Mouse (Mus musculus): Measurements from ENCODE around the gene Cd151. TPM values are rescaled to one million over a fixed set of nuclear protein-coding genes. Genes with fewer than 3 reads are reported as not detected.
"Not testable (repeated sequence)": the region's sequence is repeated elsewhere in the genome, so short reads cannot be mapped to it uniquely, and the experiment has no call there.

Gene Cd151
- total RNA-seq, 2 experiments from 2014 or later, result 27.5 to 33.8 TPM

DNA sequence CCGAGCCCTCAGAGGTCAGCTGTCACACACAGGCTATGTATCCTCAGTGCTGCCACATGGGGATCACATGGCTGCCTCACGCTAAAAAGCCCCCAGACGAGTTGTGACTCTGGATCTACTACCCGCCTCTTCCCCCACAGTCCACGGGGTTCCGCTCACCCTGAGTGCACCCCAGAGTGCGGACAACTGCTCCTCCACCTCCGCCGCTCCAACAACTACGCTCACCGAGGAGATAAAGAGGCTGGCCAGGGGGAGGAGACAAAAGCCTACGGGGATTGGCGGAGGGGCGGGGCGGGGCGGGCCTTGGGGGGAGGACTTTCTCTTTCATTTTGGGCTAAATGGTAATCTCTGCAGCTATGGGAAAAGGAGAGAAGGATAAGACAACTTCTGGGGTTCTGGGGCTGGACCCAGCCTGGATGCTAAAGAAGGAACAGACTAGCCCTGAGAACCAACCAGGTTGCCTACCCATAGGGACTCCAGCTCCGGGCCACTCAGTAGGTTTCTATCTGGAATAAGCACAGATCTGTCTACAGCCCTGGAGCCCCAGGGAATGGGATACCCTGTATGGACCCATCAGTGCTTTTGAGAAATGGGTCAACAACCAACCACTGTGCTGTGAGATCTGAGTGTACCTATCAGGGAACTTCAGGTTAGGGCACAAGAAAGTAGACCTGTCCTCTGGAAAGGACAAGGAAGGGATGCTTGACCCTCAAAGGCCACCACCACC, 31.9 kb upstream of the Cd151 start:
- intact Hi-C loops (cut with DNase I), result no loop called here
- DNase-seq (ENCODE audit: low spot score in 2 of 2), result peak; percentile 58 to 64

DNA sequence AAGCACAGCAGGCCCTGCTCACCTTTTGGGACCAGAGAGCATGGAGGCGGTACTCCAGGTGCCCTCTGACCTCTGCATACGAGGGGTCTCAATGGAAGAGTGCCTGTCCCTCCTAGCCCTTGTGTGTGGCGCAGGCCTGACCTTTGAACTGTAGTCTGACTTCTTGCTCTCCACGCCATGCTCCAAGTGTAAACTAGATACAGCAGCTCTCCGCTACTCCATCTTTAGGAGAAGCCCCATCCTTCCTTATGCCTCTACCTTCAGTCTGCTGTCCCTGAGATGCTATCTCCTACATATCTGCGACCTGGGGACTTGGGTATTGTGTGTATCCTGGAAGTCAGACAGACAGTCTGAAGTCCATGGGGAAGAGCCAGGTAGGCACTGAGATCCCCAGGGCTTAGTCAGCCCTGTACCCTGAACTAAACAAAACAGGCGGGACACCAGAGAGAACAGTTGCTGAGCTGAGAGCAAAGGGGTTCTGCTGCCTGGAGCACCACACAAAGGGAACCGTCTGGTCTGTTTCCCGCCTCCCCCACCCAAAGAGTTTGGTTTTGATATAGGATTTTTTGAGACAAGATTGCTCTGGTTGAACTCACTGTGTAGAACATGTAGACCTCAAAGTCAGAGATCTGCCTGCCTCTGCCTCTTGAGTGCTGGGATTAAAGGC, 31.2 kb upstream of the Cd151 start:
- intact Hi-C loops (cut with DNase I), result no loop called here
- no peak for DNase-seq (ENCODE audit: low spot score in 2 of 2)

- no peak for DNase-seq (ENCODE audit: low spot score in 2 of 2)
- intact Hi-C loops (cut with DNase I), result no loop called here
Measured at GRCm38 (mm10) chr7:141436523-141436892, 30.7 kb upstream of the Cd151 start.

DNA sequence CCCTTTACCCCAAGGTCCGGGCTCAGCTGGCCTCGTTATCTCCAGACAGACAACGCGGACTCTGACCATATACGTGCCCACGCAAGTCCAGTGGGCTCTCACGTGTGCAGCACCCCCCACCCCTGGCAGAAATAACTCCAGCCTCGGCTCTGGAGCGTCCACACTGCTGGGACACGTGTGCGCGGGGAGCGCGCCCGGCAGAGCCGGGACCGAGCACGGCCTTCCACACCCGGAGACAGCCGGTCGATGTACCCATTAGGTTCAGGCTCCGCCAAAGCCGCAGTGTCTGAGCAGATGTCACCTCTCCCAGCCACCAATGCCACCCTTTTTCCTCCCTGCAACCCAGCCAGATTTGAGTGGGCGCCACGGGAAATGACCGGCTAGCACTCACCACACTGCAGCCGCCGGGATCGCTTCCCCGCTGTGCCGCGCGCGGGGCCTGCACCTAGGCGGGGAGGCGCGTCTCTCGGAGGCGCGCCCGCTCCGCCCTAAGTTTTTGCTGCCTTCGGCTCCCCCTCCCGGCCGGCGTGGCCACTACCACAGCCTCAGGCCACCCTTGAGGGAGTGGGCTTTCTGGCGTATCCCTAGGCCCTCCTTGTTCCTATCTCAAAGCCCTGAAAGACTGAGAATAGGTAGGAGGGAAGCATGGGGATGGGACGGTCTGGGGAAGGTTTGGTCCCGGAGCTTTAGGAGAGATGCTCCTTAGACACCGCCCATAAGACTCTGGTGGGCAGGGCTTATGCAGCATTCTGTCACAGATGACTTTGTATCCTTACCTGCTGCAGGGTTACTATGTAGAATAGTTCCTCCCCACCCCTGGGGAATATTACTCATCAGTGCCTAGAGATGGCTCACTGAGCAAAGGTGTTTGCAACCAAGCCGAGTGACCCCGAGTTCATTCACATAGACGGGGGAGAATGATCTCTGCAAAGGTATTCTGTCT, 29.7 kb upstream of the Cd151 start, which contains the start of gene Slc25a22:
Slc25a22 (minus strand) TSS at position 715 of the 943 bp plus-strand sequence.
- intact Hi-C loops (cut with DNase I), result no loop called here
- peak; percentile 82 to 86 for DNase-seq (ENCODE audit: low spot score in 2 of 2)

DNA sequence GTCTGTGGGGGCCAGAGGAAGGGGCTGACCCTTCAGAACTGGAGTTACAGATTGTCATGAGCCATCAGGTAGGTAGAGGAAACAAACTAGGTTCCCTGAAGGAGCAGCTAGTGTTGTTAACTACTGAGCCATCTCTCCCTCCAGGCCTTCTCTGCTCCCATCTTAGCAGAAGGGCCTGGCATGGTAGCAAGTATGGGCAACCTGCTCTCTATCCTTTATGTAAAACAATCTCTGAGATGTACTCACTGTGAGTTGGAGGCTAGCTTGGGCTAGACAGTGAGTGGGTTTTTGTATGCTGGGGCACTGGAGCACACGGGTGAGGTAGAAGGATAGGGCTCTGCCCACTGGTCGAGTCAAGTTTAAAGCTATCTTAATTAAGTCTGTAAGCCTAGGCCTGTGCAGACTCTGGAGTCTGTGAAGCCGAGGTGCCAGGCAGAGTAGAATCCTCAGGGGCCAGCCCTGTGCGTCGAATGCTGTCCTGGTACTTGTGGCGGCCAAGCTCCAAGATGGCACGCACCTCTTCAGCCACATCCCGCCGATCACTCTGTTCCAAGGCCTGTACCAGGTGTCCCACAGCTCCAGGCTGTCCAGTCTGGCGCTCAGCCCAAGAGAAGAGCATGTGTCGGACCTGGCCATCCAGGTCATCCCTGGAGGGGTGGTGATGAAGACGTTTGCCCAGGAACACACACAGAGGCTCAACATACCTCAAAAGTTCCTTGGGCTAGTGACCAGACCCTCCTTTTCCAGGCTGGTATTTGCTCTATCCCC, 28.8 kb upstream of the Cd151 start:
- no peak for DNase-seq (ENCODE audit: low spot score in 2 of 2)
- intact Hi-C loops (cut with DNase I), result no loop called here

GRCm38 (mm10) chr7:141439140-141439679, 28.0 kb upstream of the Cd151 start:
- no peak for DNase-seq (ENCODE audit: low spot score in 2 of 2)
- intact Hi-C loops (cut with DNase I), result no loop called here

DNA sequence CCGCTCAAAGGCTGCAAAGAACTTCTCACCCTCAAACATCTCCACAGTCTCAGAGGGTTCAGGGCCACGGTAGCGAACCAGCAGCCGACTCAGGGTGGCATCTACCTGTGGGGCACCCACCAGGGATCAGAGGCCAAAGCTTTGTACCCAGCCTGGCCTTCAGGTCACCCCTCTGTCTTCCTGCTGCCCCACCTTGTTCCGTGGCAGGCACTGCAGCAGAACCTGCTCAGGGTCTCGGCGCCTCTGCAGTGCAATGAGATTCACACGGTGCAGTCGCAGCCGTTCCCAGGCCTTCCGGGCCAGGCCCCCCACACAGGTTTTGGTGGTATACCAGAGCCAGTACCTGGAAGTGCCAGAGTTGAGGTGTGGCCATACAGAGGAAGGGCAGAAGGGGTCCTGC, 27.4 kb upstream of the Cd151 start:
- intact Hi-C loops (cut with DNase I), result no loop called here
- no peak for DNase-seq (ENCODE audit: low spot score in 2 of 2)

DNA sequence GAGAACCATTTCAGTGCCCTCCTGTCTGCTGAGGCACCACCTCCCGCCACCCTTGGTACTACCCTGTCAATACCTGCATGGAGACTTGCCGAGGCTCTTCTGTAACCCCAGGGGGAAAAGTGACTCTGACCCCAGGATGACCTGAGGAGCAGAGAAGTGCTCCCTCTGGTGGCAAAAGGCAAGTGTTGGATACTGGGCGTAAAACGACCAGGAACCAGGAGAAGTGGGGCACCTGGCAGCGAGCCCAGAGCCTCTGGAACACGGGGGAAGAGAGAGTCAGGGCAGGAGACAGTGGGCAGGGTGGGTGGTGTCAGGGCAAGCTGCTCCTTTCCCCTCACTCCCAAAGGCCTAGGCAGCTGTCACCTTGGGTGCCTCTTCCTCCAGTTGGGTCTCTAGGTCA, 26.6 kb upstream of the Cd151 start:
- peak; percentile 61 to 66 for DNase-seq (ENCODE audit: low spot score in 2 of 2)
- intact Hi-C loops (cut with DNase I), result no loop called here

GRCm38 (mm10) chr7:141441460-141441859, 25.7 kb upstream of the Cd151 start:
- DNase-seq (ENCODE audit: low spot score in 2 of 2), result no peak
- intact Hi-C loops (cut with DNase I), result no loop called here

DNA sequence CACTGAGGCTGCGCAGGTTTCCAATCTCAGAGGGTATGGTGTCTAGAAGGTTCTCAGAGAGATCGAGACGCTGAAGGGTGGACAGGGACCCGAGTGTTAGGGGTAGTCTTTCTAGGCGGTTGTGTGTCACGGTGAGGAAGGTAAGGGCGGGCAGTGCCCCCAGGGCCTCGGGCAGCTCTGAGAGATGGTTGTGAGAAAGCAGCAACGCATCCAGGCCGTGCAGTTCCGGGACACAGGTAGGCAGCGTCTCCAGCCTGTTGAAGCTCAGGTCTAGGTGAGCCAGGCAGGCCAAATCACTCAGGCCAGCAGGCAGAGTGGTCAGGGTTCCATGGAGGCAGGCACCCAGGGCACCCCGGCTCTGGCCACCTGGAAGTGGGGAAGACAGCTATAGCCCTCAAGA, 25.0 kb upstream of the Cd151 start:
- no peak for DNase-seq (ENCODE audit: low spot score in 2 of 2)
- intact Hi-C loops (cut with DNase I), result no loop called here

DNA sequence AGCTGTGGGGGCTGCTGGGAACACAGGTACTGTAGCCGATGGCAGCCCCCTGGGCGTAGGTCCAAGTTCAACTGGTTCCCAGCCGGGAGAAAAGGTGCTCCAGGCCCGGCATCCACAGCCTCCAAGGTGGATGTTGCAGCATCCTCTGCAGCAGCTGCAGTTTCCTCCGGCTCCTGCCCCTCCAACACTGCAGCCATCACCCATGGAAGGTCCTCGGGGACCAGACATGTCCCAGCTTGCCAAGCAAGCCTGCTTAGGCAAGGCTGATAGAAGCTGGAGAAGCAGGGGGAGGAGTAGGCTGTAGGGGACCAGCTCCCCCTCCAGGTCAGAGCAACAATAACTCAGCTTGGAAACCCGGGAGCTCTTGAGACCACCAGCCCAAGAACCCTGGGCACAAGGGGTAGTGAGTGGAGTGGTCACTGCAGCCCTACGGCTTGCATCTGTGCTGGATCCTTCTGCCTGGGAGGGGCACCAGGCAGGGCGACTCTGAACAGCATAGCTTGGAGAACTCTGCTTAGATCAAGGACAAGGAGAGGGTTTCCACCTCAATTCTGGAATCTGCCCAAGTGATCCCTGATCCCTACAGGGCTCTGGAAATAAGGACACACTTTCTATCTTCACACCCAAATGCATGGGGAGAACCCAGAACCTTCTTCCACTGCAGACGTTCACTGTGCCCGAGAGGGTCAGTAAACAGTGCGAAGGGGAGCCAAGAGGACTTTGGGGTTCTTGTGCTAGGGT, 23.9 kb upstream of the Cd151 start:
- intact Hi-C loops (cut with DNase I), result no loop called here
- no peak for DNase-seq (ENCODE audit: low spot score in 2 of 2)

GRCm38 (mm10) chr7:141443828-141444237, 23.4 kb upstream of the Cd151 start, which contains the start of gene Pidd1:
Gene Pidd1, minus strand, starts transcription at chr7:141444025.
- DNase-seq (ENCODE audit: low spot score in 2 of 2), result no peak
- intact Hi-C loops (cut with DNase I), result no loop called here

DNA sequence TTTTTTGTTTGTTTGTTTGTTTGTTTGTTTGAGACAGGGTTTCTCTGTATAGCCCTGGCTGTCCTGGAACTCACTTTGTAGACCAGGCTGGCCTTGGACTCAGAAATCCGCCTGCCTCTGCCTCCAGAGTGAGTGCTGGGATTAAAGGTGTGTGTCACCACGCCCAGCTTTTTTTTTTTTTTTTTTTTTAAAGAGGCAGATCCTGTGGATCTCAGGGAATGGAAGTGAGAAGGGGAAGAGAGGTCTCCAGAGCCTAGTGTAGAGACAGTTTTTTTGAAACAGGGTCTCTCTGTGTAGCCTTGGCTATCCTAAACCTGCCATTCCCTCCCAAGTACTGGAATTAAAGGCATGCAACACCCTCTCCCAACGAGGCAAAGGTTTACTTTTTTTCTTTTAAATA, 20.8 kb upstream of the Cd151 start:
- DNase-seq (ENCODE audit: low spot score in 2 of 2); intact Hi-C loops (cut with DNase I): not testable (repeated sequence)

- intact Hi-C loops (cut with DNase I), result no loop called here
Measured at GRCm38 (mm10) chr7:141447110-141447991, 19.8 kb upstream of the Cd151 start, which contains the start of gene Rplp2. Gene Rplp2, plus strand, starts transcription at chr7:141447370.

DNA sequence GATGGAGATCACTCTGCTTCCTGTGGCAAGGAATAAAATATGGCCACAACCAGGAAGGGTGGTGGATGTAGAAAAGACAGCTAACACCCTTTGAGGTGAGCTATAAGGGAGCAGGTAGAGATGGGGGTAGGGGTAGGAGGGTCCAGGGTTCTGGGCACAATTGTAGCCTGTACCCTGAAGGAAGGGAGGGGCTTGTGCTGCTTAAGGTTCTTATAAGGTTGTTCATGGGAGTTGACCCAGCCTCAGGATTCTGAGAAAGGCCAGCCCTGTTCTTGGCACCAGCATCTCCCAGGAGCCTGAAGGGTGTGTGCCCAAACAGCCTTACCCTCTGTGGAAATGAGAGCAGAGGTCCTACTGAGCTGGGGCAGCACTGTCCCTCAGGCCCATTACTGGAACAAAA, 15.3 kb upstream of the Cd151 start:
- no peak for DNase-seq (ENCODE audit: low spot score in 2 of 2)
- intact Hi-C loops (cut with DNase I), result no loop called here

More at GRCm38 (mm10) chr7:141447110-141447991, 19.8 kb upstream of the Cd151 start, which contains the start of gene Rplp2:
- peak; percentile 93 to 94 for DNase-seq (ENCODE audit: low spot score in 2 of 2)

DNA sequence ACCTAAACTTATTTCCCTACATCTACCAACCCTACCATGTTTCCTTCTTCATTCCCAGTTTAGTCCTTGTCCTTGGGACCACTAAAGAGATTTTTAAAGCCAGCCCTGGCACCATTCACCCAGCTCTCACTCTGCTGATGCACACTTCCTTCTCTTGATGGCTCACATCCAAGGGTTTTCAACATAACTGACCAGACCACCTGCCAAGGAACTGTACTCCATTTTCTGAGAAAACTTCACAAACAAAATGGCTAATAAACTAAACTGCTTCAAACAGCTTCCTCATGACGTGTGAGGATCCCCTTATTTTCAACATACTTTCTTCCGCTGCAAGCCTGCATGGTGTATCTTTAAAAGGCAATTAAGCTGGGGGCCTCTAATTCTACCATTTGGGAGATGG, 13.6 kb upstream of the Cd151 start:
- no peak for DNase-seq (ENCODE audit: low spot score in 2 of 2)
- intact Hi-C loops (cut with DNase I), result no loop called here

DNA sequence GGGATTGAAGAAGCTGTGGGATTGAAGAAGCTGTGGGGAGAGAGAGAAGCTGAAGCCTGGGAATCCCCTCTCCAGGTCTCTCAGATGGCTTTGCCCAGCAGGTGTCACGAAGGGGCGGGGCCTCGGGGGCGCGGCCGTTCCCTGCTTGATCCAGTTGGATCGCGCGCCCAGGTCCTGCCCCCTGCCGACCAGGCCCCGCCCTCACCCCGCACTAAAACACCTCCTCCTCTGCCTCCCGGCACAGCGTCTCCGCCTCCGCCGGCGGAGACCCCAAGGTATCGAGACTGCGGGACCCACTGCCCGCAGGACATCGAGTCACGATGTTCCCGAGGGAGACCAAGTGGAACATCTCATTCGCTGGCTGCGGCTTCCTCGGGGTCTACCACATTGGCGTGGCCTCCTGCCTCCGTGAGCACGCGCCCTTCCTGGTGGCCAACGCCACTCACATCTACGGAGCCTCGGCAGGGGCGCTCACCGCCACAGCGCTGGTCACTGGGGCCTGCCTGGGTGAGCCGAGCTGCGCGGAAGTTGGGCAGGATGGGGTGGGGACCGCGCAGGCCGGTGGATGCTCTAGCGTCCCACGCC, 12.1 kb upstream of the Cd151 start, which contains the start of gene Pnpla2:
Pnpla2 (plus strand) TSS at position 232 of the 585 bp plus-strand sequence.
- peak; percentile 93 to 95 for DNase-seq (ENCODE audit: low spot score in 2 of 2)
- intact Hi-C loops (cut with DNase I), result no loop called here
